27 mouse cellular contexts compared by ENCODE assay signal in the genomic region with DNA sequence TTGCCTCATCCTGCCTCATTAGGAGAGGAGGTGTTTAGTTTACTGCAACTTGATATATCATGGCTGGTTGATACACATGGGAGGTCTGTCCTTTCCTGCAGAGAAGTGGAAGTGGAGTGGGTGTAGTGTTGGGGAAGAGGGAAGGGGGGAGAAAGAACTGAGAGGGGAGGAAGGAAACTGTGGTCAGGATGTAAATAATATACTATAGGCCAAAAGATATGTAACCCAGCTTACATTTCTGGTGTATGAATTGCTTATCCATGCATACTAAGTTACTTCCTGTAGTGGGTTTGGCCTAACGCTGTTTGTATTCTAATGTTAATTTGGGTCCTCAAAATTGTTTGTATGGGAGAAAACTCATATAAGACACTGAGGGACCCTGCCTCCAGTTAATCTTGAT.
"Had no signal": no experiment of that assay in that cellular context is flagged by ENCODE, and none has a peak within 500 bp of the region (broad histone marks: within the 10 kb centered on the region; RNA-seq: fewer than 3 reads in every experiment).

No protein-coding gene starts in this region.

- H3K4me3 ChIP-seq: gastrocnemius, adult 2 months; heart, adult 2 months; heart, embryonic 10.5 days; heart, embryonic 12.5 days; hindbrain, embryonic 10.5 days; hindbrain, embryonic 12.5 days; intestine, embryonic 15.5 days; layer of hippocampus, adult 2 months; left cerebral cortex, adult 2 months; limb, embryonic 10.5 days; limb, embryonic 12.5 days; liver, embryonic 13.5 days had no signal

- H3K36me3 ChIP-seq: heart, embryonic 10.5 days; heart, embryonic 12.5 days; hindbrain, embryonic 10.5 days; hindbrain, embryonic 12.5 days; intestine, embryonic 15.5 days; limb, embryonic 10.5 days; limb, embryonic 12.5 days; liver, embryonic 13.5 days had no signal

- H3K27me3 ChIP-seq: heart, embryonic 12.5 days; hindbrain, embryonic 12.5 days; intestine, embryonic 15.5 days; limb, embryonic 12.5 days; liver, embryonic 13.5 days had no signal

- H3K4me2 ChIP-seq: heart, embryonic 12.5 days; hindbrain, embryonic 12.5 days; hindbrain, embryonic 14.5 days; intestine, embryonic 15.5 days; limb, embryonic 12.5 days; liver, embryonic 11.5 days; liver, embryonic 13.5 days had no signal

- H3K27ac ChIP-seq: gastrocnemius, adult 2 months; heart, adult 2 months; heart, embryonic 10.5 days; hindbrain, embryonic 10.5 days; hindbrain, embryonic 12.5 days; hindbrain, embryonic 14.5 days; intestine, embryonic 15.5 days; layer of hippocampus, adult 2 months; left cerebral cortex, adult 2 months; limb, embryonic 10.5 days; limb, embryonic 12.5 days; liver, embryonic 13.5 days had no signal

- DNase-seq: gastrocnemius, adult 2 months; gastrocnemius, postnatal 10 days; gastrocnemius, postnatal 25 days; heart, adult 2 months; heart, postnatal 10 days; heart, postnatal 4 days; kidney, adult 18-20 months; kidney, adult 8-10 months; kidney, postnatal 10 days; kidney, postnatal 25 days; kidney, postnatal 4 days; liver; liver, embryonic 13.5 days had no signal

- H3K9me3 ChIP-seq: heart, embryonic 10.5 days; heart, embryonic 12.5 days; hindbrain, embryonic 10.5 days; hindbrain, embryonic 12.5 days; intestine, embryonic 15.5 days; limb, embryonic 10.5 days; limb, embryonic 12.5 days; liver, embryonic 13.5 days had no signal

- H3K9ac ChIP-seq: heart, embryonic 12.5 days; hindbrain, embryonic 12.5 days; hindbrain, embryonic 14.5 days; intestine, embryonic 15.5 days; limb, embryonic 12.5 days; liver, embryonic 13.5 days had no signal

- H3K4me1 ChIP-seq: heart, embryonic 10.5 days; heart, embryonic 12.5 days; hindbrain, embryonic 10.5 days; hindbrain, embryonic 12.5 days; intestine, embryonic 15.5 days; limb, embryonic 10.5 days; limb, embryonic 12.5 days; liver, embryonic 13.5 days had no signal

- ATAC-seq: hindbrain, embryonic 16.5 days; inflammation-experienced regulatory T-cells, adult 6 months; intestine, embryonic 15.5 days; intestine, postnatal 0 days had no signal
